Mouse (Mus musculus): ENCODE measurements around the gene Gnas.

GRCm38 (mm10) chr2:174305646-174306045 is 21.5 kb downstream of the Gnas start:
- TF ChIP-seq CTCF (IDR thresholded peaks at IDR 0.05; ENCODE audit: low read depth) (no peak), EP300 (IDR thresholded peaks at IDR 0.05; ENCODE audit: low read depth) (no peak)
